Mouse (Mus musculus): Measurements from ENCODE around the gene Tuft1. TPM values are rescaled to one million over a fixed set of nuclear protein-coding genes. Genes with fewer than 3 reads are reported as not detected.

The Tuft1 gene
- polyA plus RNA-seq, 1 experiment: 21.5 TPM

GRCm38 (mm10) chr3:94564356-94565010 lies 94.2 kb downstream of the Tuft1 start:
- no peak overlapping the region for H3K27ac ChIP-seq (ENCODE audit: insufficient read depth, low read length)

DNA sequence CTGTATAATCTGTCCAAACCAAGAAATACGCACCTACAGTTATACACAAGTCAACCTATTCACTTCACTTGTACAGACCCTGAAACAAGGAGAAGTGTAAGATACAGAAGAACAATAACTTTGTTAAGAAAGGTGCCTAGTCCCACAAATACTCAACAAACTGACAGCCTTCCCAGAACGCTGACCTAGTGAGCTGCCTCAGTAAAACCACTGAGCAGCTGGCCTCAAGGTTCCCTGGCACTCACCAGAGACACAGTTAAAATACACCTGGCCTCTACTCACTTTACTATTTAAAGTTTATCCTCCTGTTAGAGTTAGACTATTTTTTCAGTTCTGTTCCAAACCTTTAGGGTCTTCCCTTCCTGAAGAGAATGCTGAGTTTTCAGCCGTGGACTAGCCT lies 95.5 kb downstream of the Tuft1 start:
- H3K9me3 ChIP-seq (replicated peaks; ENCODE audit: control insufficient read depth, insufficient read depth, low read length, poor library complexity, severe bottlenecking): no peaks in the 10 kb centered on the region

More at GRCm38 (mm10) chr3:94564356-94565010, 94.2 kb downstream of the Tuft1 start:
- Histone ChIP-seq H3K9me3 (replicated peaks; ENCODE audit: control insufficient read depth, insufficient read depth, low read length, poor library complexity, severe bottlenecking) (no peaks in the 10 kb centered on the region), H3K9ac (ENCODE audit: low read depth, poor library complexity, severe bottlenecking) (no peak overlapping the region), H3K27me3 (ENCODE audit: control insufficient read depth, insufficient read depth, low read length, poor library complexity, severe bottlenecking) (no peaks in the 10 kb centered on the region), H3K4me3 (ENCODE audit: low read depth, low read length) (no peak overlapping the region), H3K4me1 (ENCODE audit: control insufficient read depth, insufficient read depth, low read length) (peaks cover 1% of the 10 kb centered on the region), H3K36me3 (ENCODE audit: control insufficient read depth, insufficient read depth, low read length, poor library complexity, severe bottlenecking) (peaks cover 4% of the 10 kb centered on the region)
- TF ChIP-seq CTCF (IDR thresholded peaks at IDR 0.05; ENCODE audit: low read depth, low read length): no peak
- no peak for TF ChIP-seq POLR2A (IDR thresholded peaks at IDR 0.05; ENCODE audit: insufficient read depth, low read length)
- TF ChIP-seq EP300 (IDR thresholded peaks at IDR 0.05; ENCODE audit: insufficient read depth, low read depth, low read length): no peak

More for the DNA sequence above, 95.5 kb downstream of the Tuft1 start:
- no peak for TF ChIP-seq CTCF (IDR thresholded peaks at IDR 0.05; ENCODE audit: low read depth, low read length)
- TF ChIP-seq POLR2A (IDR thresholded peaks at IDR 0.05; ENCODE audit: insufficient read depth, low read length): no peak
- no peak for TF ChIP-seq EP300 (IDR thresholded peaks at IDR 0.05; ENCODE audit: insufficient read depth, low read depth, low read length)
- peaks cover 1% of the 10 kb centered on the region for H3K4me1 ChIP-seq (ENCODE audit: control insufficient read depth, insufficient read depth, low read length)
- H3K4me3 ChIP-seq (ENCODE audit: low read depth, low read length): no peak overlapping the region
- H3K36me3 ChIP-seq (ENCODE audit: control insufficient read depth, insufficient read depth, low read length, poor library complexity, severe bottlenecking): peaks cover 8% of the 10 kb centered on the region
- H3K9ac ChIP-seq (ENCODE audit: low read depth, poor library complexity, severe bottlenecking): no peak overlapping the region
- no peaks in the 10 kb centered on the region for H3K27me3 ChIP-seq (ENCODE audit: control insufficient read depth, insufficient read depth, low read length, poor library complexity, severe bottlenecking)
- no peak overlapping the region for H3K27ac ChIP-seq (ENCODE audit: insufficient read depth, low read length)

Other genes with a start within 250 kb of the Tuft1 start
- gene Tdrkh, start 245.6 kb downstream of the Tuft1 start, polyA plus RNA-seq (2011; ENCODE audit: insufficient read depth, insufficient read length, low read depth, missing spikeins): 8.8 and 12.3 TPM in 2 replicates
- gene Mrpl9, start 215.6 kb downstream of the Tuft1 start, polyA plus RNA-seq (2011; ENCODE audit: insufficient read depth, insufficient read length, low read depth, missing spikeins): 31.3 and 32.3 TPM in 2 replicates
- 0.56 and 0.91 TPM in 2 replicates for gene Oaz3, start 215.0 kb downstream of the Tuft1 start, polyA plus RNA-seq (2011; ENCODE audit: insufficient read depth, insufficient read length, low read depth, missing spikeins)
- not detected in 2 replicates for gene Celf3, start 180.6 kb downstream of the Tuft1 start, polyA plus RNA-seq (2011; ENCODE audit: insufficient read depth, insufficient read length, low read depth, missing spikeins)
- gene Riiad1, start 178.5 kb downstream of the Tuft1 start, polyA plus RNA-seq (2011; ENCODE audit: insufficient read depth, insufficient read length, low read depth, missing spikeins): 2.5 TPM in 1 of 2 replicates, not detected in the other
- 53.1 and 60.2 TPM in 2 replicates for gene Snx27, start 76.2 kb downstream of the Tuft1 start, polyA plus RNA-seq (2011; ENCODE audit: insufficient read depth, insufficient read length, low read depth, missing spikeins)
- not detected in 2 replicates for gene Gm10972, start 15.8 kb downstream of the Tuft1 start, polyA plus RNA-seq (2011; ENCODE audit: insufficient read depth, insufficient read length, low read depth, missing spikeins)
- 3.3 TPM in 1 of 2 replicates, not detected in the other for gene Selenbp2, start 34.7 kb upstream of the Tuft1 start, polyA plus RNA-seq (2011; ENCODE audit: insufficient read depth, insufficient read length, low read depth, missing spikeins)
- gene Cgn, start 127.6 kb upstream of the Tuft1 start, polyA plus RNA-seq (2011; ENCODE audit: insufficient read depth, insufficient read length, low read depth, missing spikeins): 65.5 and 69.2 TPM in 2 replicates
- gene Pogz, start 178.7 kb upstream of the Tuft1 start, polyA plus RNA-seq (2011; ENCODE audit: insufficient read depth, insufficient read length, low read depth, missing spikeins): 89.2 and 92.6 TPM in 2 replicates
- gene Psmb4, start 228.1 kb upstream of the Tuft1 start, polyA plus RNA-seq (2011; ENCODE audit: insufficient read depth, insufficient read length, low read depth, missing spikeins): 331 and 345 TPM in 2 replicates